Mouse (Mus musculus): Measurements from ENCODE around the gene Gm45837.
A peak's percentile ranks its signal among the peaks of the same experiment; 100 is the strongest.

Gm45837 gene

DNA sequence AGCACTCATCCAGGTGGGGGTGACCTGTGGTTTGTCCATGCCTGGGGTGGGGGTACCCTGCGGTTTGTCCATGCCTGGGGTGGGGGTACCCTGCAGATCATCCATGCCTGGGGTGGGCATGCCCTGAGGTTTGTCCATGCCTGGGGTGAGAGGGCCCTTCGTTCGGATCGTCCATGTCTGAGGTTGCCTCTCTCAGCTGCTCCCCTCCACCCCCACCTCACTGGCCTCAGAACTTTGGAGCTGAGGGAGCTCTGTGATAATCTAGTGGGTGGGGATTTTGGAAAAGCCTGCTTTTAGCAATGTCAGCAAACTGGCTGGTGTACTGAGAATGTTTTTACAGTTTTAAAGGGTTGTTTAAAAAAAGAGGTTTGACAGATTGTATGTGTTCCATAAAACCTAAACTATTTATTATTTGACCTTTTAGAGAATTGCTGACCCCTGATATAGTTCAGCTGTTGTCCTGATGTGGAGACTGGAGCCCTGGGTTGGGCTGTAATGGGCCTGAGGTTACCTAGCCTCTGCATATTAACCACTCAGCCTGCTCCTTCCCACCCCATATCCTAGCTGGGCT is 18.7 kb upstream of the Gm45837 start:
- DNase-seq (ENCODE audit: low spot score in 2 of 2) = no peak

DNA sequence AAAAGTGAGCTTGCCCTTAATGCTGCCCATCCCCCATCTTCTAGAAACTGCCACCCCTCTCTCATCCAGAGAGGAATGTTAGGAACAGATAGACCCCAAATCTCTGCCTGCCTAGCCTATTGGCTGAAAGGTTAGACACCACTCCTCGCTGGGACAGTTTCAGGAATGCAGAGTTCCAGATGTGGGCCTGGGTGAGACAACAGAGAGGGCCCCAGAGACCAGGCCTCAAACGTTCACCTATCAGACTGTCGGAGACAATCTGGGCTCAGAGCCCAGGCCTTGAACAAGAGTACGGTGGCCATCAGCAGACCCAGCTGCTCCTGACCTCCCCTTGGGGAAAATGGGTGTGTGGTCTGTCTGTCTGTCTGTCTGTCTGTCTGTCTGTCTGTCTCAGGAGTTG is 17.7 kb upstream of the Gm45837 start:
- DNase-seq (ENCODE audit: low spot score in 2 of 2) = no peak

DNA sequence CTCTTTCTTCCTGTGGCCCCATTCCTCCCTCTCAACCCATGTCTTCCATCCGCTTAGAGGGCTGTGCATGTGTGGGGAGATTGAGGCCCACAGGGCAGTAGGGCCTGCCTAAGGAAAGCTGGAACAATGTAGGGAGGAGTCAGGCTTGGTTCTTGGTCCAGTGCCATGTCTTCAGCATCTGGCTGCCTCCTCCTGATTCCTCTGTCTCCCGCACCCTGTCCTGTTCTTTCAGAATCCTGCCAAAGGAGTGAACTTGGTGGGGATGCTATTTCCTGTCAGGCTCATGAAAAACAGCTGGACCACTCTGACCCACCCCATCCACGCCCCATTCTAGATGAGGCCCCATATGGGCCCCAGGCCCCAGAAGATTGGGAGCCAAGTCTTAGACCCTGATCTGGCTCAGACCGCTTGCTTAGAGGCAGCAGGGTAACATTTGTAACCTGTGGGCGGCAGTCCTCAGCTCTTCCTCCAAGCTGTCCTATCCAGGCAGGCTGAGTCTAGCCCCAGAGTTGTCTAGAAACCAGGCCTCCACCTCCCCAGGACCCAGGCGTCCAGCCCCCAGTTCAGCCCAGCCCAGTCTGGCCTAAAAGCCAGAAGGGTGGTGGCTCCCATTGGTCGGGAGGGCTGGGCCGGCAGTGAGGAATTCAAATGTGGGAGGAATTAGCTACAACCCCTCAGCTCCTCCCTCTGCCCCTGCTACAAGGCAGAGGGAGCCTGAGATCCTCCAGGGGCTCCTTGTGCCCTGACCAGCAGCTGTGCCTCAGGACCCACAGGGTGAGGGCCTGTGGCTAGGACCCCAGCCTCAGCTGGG is 16.8 kb upstream of the Gm45837 start:
- no peak for DNase-seq (ENCODE audit: low spot score in 2 of 2)

DNA sequence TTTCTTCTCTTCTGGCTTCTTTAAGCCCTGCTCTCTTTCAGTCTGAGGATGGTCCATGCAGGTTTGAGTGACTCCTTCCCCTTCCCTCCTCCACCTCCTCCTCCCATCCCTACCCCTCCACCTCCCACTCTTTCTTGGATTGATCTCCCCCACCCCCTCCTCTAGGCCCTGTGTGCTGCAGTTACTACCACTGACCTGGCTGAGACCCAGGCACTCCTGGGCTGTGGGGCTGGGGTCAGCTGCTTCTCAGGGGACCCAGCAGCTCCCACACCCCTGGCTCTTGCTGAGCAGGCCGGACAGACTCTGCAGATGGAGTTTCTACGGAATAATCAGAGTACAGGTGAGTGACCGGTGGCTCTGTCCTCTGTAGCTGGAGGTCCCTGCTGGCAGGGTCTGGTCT is 16.1 kb upstream of the Gm45837 start:
- no peak for DNase-seq (ENCODE audit: low spot score in 2 of 2)

DNA sequence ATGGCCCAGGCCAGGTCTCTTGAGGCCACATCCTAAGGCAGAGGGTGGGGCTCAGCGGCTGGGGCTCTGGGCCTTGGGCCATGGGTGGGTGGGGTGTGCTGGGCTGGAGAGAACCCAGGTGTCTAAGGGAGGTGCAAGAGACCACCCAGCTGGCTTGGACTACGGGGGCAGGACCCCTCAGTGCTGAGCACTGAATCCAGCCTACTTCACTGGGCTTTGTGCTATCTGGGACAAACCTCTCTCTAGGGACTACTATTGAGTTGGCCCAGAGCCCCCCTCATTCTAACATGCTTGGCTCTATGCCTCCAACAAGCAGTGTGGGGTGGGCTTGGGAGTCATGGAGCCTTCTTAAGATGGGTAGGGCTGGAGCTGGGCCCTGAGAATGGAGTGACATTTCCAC is 15.2 kb upstream of the Gm45837 start:
- DNase-seq (ENCODE audit: low spot score in 2 of 2) = no peak

DNA sequence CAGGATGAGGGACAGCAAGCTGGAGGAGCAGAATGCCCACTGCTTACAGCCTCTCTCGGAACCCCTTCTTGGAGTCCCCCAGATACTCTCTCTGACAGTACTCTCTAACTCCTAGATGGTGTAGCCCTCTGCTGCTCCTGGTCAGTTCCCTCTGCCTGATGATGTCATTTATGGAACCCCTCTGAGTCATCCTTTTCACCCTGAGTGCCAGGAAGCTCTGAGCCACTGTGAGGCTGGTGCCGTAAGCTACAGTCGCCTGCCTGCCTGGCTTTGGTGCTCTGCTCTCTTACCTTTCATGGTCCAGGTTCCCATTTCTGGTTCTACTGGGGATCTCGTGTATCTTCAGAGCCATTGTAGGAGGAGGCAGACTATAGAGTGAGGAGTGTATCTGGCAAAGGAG is 13.5 kb upstream of the Gm45837 start:
- DNase-seq (ENCODE audit: low spot score in 2 of 2) = no peak

DNA sequence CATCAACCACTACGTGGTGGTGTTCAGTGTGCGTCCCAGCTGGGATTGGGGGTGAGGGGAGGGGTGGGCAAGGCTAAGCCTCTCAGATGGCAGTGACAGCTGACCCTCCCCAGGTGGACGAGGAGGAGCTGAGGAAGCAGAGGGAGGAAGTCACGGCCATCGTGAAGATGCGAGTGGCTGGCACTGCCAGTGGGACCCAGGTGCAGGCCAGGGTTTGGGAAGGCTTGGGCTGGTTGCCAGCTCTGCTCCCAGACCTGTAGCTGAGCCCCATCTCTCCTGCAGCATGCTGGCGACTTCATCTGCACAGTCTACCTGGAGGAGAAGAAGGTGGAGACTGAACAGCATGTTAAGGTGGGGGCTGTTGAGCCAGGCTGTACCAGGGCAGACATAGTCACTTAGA is 9.2 kb upstream of the Gm45837 start:
- no peak for DNase-seq (ENCODE audit: low spot score in 2 of 2)

DNA sequence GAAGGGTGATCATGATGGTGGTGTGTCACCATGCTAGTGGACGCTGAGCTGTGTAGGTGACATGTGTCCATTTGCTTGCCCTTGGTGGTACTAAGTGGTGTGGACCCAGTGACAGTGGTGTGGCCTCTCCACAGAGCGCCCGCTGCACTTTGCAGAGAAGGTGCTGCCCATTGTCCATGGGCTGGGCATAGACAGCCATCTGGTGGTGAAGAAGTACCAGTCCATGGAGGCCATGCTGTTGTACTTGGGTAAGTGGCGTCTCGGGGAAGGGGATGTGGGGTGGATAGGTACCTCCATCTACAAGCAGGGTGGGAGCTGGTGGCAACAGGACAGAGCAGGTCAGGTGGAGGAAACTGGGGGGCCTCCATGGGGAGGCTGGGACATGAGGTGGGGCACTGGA is 6.9 kb upstream of the Gm45837 start:
- no peak for DNase-seq (ENCODE audit: low spot score in 2 of 2)

DNA sequence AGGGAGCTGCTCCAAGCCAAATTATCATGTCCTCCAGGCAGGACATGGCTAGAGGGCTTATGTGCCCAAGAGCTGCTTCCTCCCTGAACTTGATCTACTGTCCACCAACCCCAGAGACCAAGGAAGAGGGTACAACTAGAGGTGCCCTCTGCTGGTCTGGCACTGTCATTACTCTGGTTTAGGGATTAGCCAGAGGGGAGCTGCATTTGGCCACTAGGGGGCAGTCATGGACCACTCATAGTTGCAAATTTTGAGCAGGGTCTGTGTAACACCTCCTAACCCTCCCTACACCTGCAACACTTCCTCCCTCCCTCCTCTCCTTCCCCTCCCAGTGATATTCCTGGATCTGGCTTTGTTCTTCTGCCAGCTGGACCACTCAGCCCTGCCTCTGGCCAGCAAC is 2.1 kb downstream of the Gm45837 start:
- DNase-seq (ENCODE audit: low spot score in 2 of 2) = peak; percentile 80 to 88

DNA sequence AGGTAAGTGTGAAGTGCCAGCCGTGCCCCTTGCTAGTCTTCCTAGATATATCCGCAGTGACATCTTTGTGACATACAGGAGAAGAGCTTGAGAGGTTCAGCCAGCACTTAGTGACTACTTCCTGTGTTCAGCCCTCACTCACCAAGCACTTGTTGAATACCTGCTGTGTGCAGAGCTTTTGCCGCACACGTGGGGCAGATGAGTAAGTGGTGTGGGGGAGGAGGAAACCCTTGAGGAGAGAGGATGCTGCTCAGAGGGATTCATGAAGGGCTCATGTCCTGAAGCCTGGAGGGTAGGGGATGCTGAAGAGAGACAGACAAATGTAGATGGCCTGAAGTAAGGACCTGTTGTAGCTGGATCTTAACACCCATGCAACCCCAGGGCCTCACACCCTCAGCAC is 3.5 kb downstream of the Gm45837 start:
- DNase-seq (ENCODE audit: low spot score in 2 of 2) = no peak

DNA sequence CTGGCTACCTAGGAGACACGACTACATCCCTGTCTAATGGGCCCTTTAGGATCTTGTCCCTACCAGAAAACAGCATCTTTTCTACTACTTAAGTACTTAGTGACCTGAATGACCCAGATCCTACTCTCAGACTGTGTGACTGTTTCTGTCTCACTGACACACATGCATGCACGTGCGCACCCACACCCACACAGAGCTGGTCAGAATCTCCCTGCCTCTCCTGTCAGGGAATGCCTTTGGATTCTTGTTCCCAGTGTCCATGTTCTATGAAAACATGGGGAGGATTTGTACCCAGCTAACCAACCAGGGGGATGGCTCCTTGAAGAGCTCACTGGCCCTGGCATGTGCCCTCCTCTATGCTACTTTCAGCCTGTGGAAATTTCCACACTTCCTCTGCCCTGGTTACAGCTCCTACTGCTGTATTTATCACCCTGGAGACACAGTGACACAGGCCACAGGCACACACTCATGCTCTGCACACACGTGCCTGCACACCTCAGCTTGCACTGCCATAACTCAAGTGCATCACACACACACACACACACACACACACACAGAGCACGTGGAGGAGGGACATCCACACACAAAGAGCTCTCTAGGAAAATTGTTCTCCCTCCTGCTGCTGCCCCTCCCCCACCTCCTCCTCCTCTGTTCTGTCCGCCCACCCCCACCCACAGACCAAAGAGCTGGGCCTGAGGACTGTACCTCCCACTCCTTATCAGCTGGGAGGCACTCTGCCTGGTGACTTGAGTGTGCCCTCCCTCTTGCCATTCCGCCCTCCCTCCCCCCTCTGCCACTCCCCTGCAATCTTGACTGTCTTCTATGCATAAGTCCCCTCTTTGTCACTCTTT is 4.2 kb downstream of the Gm45837 start:
- no peak for DNase-seq (ENCODE audit: low spot score in 2 of 2)

DNA sequence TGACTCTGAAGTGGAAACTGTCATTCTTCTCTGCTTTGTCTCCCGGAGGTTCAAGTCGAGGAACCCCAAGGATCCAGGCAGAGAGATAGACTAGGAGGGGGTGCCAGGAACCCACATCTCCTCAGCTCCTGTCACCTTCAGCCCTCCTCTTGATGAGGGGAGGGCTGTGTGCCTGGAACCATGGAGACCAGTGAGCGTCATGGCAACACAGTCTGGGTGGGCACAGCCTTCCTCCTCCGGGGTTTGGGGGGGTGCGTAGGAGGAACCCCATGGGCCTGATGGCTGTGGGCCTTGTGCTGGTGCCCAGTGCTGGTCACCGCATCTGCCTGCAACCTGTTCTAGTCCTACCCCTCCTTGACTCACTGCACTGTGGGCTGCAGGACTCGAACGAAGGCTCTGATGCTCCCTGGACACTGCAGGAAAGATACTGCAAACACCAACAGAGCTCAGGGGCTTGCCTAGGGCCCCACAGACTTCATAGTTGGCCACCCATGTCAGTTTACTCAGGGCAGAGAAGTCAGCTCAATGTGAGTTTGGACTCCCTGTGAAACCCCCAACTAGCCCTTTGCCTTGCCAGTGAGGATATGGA is 4.9 kb downstream of the Gm45837 start:
- no peak for DNase-seq (ENCODE audit: low spot score in 2 of 2)

DNA sequence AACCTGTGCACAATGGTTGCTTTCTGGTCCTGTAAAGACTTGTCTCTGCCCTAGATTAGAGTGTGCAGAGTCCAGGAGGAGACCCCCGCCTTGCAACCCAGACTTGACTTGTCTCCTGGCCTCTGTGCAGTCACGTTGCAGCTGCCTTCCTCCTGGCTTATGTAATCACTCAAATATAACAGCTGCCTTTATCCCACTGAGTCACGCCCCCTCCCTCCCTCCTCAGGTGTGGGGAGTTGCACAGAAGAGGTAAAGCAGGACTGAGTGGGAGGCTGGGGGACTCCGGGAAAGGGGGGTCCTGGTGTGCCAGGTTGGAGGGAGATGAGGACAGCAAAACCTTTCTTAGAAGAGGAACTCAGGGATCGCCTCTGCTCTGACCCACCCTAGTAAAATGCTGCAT is 5.7 kb downstream of the Gm45837 start:
- DNase-seq (ENCODE audit: low spot score in 2 of 2) = no peak

DNA sequence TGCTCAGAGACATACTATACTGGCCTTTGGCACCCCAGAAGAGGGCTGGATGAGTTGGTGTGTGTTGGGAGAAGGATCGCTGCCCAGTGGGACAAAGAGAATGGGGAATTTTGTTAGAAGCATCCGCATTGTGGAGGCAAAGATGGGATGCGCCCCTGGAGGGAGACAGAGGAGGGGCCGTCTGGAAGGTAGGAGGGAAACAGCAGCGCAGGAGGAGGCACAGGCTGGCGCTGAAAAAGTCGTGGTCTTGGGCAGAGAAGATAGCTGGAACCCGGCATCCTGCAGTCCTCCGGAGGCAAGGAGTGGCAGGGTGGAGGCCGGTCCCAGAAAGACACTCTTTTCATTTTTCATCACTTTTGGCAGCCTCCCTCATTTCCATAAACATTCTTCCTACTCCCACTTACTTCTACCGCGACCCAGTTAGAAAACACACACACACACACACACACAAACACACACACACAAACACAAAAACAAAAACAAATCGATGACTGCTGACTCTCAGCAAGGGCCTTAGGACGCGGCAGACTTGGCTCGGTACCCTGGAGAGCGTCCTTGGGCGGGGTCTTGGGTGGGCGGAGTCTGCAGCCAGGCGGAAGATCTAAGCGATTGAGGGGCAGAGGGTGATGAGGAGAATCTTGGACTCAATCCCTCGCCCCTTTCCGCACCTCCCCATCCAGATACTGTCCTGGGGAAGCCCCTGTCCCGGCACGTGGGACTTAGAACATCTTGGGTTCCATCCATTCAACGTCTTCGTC is 8.5 kb downstream of the Gm45837 start:
- DNase-seq (ENCODE audit: low spot score in 2 of 2) = no peak

DNA sequence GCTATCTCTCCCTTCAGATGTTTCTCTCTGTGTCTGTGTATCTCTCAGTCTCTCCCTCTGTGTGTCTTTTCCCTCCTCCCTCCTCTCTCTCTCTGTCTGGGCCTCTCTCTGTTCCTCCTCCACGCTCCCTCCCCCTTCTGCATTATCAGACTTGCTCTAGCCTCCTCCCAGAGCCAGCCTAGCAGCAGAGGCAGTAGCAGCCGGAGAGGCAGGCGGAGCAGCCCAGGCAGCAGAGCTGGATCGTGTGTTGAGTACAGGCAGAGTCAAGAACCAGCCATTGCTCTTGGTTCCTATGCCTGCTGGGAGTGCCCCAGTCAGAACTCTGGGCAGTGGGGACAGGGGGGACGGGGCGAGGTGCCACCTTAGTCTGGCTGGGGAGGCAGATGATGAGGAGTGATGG is 10.8 kb downstream of the Gm45837 start, which contains the start of gene Pde2a:
Gene Pde2a (plus strand): TSS at position 163 of the 400 bp plus-strand sequence.
- no peak for DNase-seq (ENCODE audit: low spot score in 2 of 2)

DNA sequence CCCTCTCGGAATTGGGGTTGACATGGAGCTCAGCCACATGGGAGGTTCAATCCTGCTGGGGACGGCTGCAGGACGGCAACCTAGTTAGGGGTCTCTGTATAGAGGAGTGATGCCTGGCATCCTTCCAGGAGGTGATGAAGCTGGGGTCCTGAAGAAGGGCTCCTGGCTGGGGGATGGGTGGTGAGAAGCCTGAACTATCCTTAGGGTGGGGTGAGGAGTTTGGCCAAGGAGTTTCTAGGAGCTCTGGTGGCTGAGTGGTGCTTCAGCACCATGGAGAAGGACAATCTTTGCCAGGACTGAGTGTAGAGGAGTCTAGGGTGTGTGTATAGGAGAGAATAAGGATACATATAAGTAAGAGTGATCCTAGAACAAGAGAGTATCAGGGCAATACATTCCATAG is 11.4 kb downstream of the Gm45837 start:
- no peak for DNase-seq (ENCODE audit: low spot score in 2 of 2)

DNA sequence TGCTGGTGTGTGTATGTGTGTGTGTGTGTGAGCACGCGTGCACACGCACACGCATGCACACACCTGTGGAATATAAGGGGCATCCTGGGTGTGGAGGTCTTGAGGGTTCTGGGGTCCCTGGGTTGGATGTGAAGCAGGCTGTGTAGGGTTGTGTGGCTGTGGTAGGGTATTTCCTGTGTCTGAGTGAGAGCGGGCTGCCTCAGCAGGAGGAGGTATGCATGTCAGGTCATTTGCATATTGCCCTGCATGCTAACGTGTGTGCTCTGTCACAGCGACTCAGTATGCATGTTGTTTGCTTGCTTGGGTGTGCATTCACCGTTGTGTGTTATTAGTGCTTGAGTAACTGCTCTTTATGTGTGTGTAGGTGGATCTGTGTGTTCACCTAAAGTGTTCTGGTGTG is 12.0 kb downstream of the Gm45837 start:
- DNase-seq (ENCODE audit: low spot score in 2 of 2) = no peak

DNA sequence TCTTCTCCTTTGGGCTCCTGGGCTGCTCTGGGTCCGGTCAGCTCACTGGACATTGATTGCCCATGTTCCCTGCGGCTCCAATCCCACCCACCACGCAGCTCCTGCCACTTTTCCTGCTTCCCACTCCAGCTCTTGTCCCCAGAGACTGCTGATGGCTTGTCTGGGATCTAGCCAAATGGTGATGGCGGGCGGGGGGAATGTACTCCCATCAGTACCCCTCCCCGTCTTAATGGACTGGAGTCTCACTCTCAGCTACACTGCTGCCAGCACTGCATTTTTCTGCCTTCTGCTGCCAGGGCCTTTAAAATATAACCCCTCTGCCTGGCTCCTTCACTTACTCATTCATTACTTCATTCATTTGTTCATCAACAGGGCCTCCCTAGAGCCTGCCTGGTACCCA is 13.3 kb downstream of the Gm45837 start:
- no peak for DNase-seq (ENCODE audit: low spot score in 2 of 2)

DNA sequence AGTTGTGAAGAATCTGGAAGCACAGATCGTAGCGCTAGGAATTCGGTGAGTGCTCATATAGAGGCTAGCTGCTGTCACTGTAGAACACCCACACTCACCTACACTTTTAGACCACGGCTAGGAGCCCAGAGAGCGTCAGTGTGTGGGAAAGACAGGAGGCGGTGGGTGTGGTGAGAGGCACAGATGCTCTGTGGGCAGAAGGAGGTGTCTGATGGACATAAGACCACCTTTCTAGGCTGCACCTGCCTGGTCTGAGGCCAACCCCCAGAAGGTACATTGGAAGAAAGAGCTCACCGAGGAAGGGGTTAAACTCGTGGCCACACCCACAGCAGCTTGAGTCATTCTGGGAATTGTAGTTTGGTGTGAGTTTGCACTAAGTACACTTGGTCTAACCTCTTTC is 16.0 kb downstream of the Gm45837 start:
- DNase-seq (ENCODE audit: low spot score in 2 of 2) = no peak

DNA sequence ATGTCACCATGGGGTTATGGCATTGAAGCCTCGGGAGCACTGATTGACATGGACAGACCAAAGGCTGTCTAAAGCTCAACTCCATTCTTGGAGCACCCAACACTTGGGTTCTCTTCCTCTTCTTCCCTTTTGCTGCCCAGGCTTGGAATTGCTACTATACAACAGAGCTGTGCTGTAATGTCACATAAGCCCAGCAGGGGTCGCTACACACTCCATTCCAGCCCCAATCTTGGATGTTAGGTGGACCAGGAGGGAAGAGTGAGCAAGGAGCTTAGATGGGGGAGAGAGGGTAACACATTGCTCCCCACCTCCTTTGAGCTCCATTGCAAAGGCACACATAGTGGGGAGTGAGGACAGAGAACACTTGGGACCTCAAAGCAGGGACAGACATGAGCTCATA is 17.1 kb downstream of the Gm45837 start:
- peak; percentile 21 to 41 for DNase-seq (ENCODE audit: low spot score in 2 of 2)

DNA sequence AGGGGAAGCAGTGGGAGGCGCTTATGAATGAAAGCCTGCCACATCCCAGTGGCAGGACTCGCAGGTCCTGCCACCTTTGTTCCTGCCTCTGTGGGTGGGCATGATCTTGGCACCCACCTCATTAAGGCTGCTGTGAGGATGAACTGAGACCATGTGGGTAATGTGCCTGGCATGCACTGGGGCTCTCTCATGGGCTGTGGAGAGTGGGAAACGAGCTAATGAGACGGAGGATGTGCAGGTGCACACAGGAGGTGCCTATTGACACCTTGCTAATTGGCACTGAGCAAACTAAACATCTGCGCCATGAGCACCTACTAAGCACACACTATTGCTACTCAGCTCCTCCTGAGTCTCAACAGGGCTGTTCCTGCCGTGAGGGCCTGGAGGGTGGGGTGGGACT is 24.4 kb downstream of the Gm45837 start:
- no peak for DNase-seq (ENCODE audit: low spot score in 2 of 2)

DNA sequence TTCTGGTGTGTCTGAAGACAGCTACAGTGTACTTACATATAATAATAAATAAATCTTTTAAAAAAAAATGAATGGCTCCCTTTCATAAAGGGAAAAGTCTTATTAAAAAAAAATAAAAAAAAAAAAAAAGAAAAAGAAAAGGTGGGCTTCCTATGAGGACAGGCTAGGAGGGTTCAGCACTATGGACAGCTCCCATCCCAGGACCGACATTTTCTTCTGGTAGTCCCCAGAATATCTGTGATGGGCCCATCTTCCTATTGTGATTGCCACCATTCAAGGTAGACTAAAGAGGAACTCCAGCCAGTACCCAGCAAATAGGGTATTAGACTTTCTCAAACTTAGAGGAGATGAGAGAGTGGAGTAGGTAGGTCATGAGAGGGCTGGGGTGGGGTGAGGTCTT is 27.2 kb downstream of the Gm45837 start:
- no peak for DNase-seq (ENCODE audit: low spot score in 2 of 2)

All from natural killer cell, adult 2 months (primary cell).